12 mouse cellular contexts compared by ENCODE assay signal in the genomic region with DNA sequence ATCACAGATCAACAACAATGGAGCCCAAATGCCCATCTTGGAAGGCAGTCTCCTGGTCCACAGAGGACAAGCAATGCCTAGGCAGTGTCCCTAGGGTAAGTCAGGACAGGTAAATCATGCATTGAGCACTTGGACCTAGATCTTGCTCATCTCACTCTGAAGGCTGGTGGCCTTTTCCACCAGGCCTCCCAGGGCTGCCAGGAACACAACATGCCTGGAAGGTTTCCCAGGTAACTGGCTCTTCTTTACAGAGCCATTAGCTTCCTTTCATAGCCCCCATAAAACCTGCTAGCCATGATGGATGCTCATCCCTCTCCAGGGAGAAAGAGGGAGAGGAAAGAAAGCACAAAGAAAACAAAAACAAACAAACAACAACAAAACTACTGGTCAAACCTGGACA. TPM values are rescaled to one million over a fixed set of nuclear protein-coding genes. Genes with fewer than 3 reads are reported as not detected.
A peak's percentile ranks its signal among the peaks of the same experiment; 100 is the strongest.
DNase-seq lines count a peak whose midpoint lies in the region; ATAC-seq and TF ChIP-seq lines count a peak whose summit lies in the region.
"Had no signal": no experiment of that assay in that cellular context is flagged by ENCODE, and none has a peak within 500 bp of the region (broad histone marks: within the 10 kb centered on the region; RNA-seq: fewer than 3 reads in every experiment).

No protein-coding gene starts in this region.

- H3K4me1 ChIP-seq in heart, adult 2 months (ENCODE audit: control insufficient read depth, insufficient read depth, low read length): peaks cover 23% of the 10 kb centered on the region
- H3K4me1 ChIP-seq in neural tube, embryonic 12.5 days: peaks cover 62% of the 10 kb centered on the region
- peaks cover 64% of the 10 kb centered on the region for H3K4me1 ChIP-seq in hindbrain, embryonic 12.5 days

- DNase-seq in heart, adult 2 months: no peak
- DNase-seq in heart, adult 9 months (ENCODE audit: low spot score in 2 of 2): no peak
- DNase-seq in neural tube, embryonic 10.5 days (ENCODE audit: extremely low spot score, low spot score): no peak
- no peak for DNase-seq in right cerebral cortex, postnatal 14 days
- no peak for DNase-seq in left cerebral cortex, postnatal 4 days
- no peak for DNase-seq in spleen, postnatal 14 days (ENCODE audit: low spot score in 2 of 2)
- DNase-seq: kidney, adult 8-10 months; lung, adult 18-20 months had no signal

- H3K4me2 ChIP-seq in neural tube, embryonic 12.5 days (replicated peaks): peak overlapping the region; percentile 25
- H3K4me2 ChIP-seq in hindbrain, embryonic 12.5 days (replicated peaks): no peak overlapping the region
- H3K4me2 ChIP-seq: embryonic facial prominence, embryonic 12.5 days had no signal

- TF ChIP-seq CTCF in heart, adult 2 months (IDR thresholded peaks at IDR 0.05): no peak

- TF ChIP-seq POLR2A in heart, adult 2 months (IDR thresholded peaks at IDR 0.05; ENCODE audit: insufficient read depth, low read depth, low read length): no peak

- ATAC-seq in neural tube, embryonic 12.5 days (ENCODE audit: low FRiP score, low read depth): no peak
- ATAC-seq in hindbrain, embryonic 12.5 days (ENCODE audit: low FRiP score): no peak
- ATAC-seq: midbrain, embryonic 16.5 days had no signal

- H3K79me2 ChIP-seq in heart, adult 2 months (replicated peaks; ENCODE audit: control insufficient read depth, insufficient read depth, low read length): peaks cover 1% of the 10 kb centered on the region; the same call in 1 of the 2 replicates

- peak overlapping the region; percentile 56 for H3K27ac ChIP-seq in heart, adult 2 months
- H3K27ac ChIP-seq in neural tube, embryonic 12.5 days: no peak overlapping the region
- H3K27ac ChIP-seq in hindbrain, embryonic 12.5 days: peak overlapping the region; percentile 68

- TF ChIP-seq EP300 in heart, adult 2 months (IDR thresholded peaks at IDR 0.05; ENCODE audit: insufficient read depth, low read depth, low read length): no peak

- H3K9me3 ChIP-seq in neural tube, embryonic 12.5 days: no peaks in the 10 kb centered on the region
- H3K9me3 ChIP-seq in hindbrain, embryonic 12.5 days (replicated peaks): no peaks in the 10 kb centered on the region
- H3K9me3 ChIP-seq: embryonic facial prominence, embryonic 12.5 days had no signal

- H3K9ac ChIP-seq in heart, adult 2 months (ENCODE audit: low read depth, low read length): no peak overlapping the region
- no peak overlapping the region for H3K9ac ChIP-seq in neural tube, embryonic 12.5 days
- H3K9ac ChIP-seq in hindbrain, embryonic 12.5 days: no peak overlapping the region
- H3K9ac ChIP-seq: embryonic facial prominence, embryonic 12.5 days had no signal

- no peak overlapping the region for H3K4me3 ChIP-seq in heart, adult 2 months
- H3K4me3 ChIP-seq in neural tube, embryonic 12.5 days: no peak overlapping the region
- H3K4me3 ChIP-seq in hindbrain, embryonic 12.5 days: no peak overlapping the region
- H3K4me3 ChIP-seq: embryonic facial prominence, embryonic 12.5 days had no signal

- no peaks in the 10 kb centered on the region for H3K36me3 ChIP-seq in heart, adult 2 months (ENCODE audit: control insufficient read depth, insufficient read depth, low read length)
- H3K36me3 ChIP-seq in neural tube, embryonic 12.5 days: no peaks in the 10 kb centered on the region
- no peaks in the 10 kb centered on the region for H3K36me3 ChIP-seq in hindbrain, embryonic 12.5 days
- H3K36me3 ChIP-seq: embryonic facial prominence, embryonic 12.5 days had no signal

- H3K27me3 ChIP-seq in heart, adult 2 months (ENCODE audit: control insufficient read depth, insufficient read depth, low read length): no peaks in the 10 kb centered on the region
- 0 out of 2 replicates have a peak, but pooled peaks cover 2% of the 10 kb centered on the region for H3K27me3 ChIP-seq in neural tube, embryonic 12.5 days (replicated peaks)
- no peaks in the 10 kb centered on the region for H3K27me3 ChIP-seq in hindbrain, embryonic 12.5 days
- H3K27me3 ChIP-seq: embryonic facial prominence, embryonic 12.5 days had no signal

- intact Hi-C loops in heart, adult 2 months (cut with DNase I): no loop called here
- intact Hi-C loops in left cerebral cortex, postnatal 4 days (cut with DNase I): loop anchor here (5.0 kb wide), 1 partner anchor 81 kb away; a partner anchor contains a TSS

RNA-seq across cellular contexts. Expression of a gene that starts 50.9 kb away (rescaled TPM):
- 10 to 100 TPM; 34.2 to 41.5 TPM for total RNA-seq in heart, adult 2 months (2021)
- polyA plus RNA-seq in heart, adult 2 months (2012; rRNA removed): 16.9 and 17.5 TPM in 2 replicates
- polyA plus RNA-seq in neural tube, embryonic 12.5 days (2016; fragmentation: Nextera tagmentation; extraction: Ambion mirVana): 93.1 and 98.9 TPM in 2 replicates
- polyA plus RNA-seq in hindbrain, embryonic 12.5 days (2016; fragmentation: Nextera tagmentation; extraction: Ambion mirVana): 86.4 and 88.8 TPM in 2 replicates
- 10 to 100 TPM; 58.1 to 59.9 TPM for total RNA-seq in left cerebral cortex, postnatal 4 days (2021)

RNA-seq across cellular contexts. Expression of a gene that starts 54.6 kb away (rescaled TPM):
- total RNA-seq in heart, adult 2 months (2021): 10 to 100 TPM; 14.6 to 16.4 TPM
- 25.5 and 30.0 TPM in 2 replicates for polyA plus RNA-seq in heart, adult 2 months (2012; rRNA removed)
- 28.1 and 28.8 TPM in 2 replicates for polyA plus RNA-seq in neural tube, embryonic 12.5 days (2016; fragmentation: Nextera tagmentation; extraction: Ambion mirVana)
- 19.6 and 25.7 TPM in 2 replicates for polyA plus RNA-seq in hindbrain, embryonic 12.5 days (2016; fragmentation: Nextera tagmentation; extraction: Ambion mirVana)
- 10 to 100 TPM; 32.5 to 34.1 TPM for total RNA-seq in left cerebral cortex, postnatal 4 days (2021)
